Mouse (Mus musculus) adrenal gland, adult 8-10 months (tissue): ENCODE data around the gene Rbp7. TPM values are rescaled to one million over a fixed set of nuclear protein-coding genes. Genes with fewer than 3 reads are reported as not detected.
A peak's percentile ranks its signal among the peaks of the same experiment; 100 is the strongest.

Experiments
- DNase-seq: peaks from one replicate; pipeline ENCODE4 v3.0.0; 2022
- total RNA-seq, 4 experiments: library from RNA; stranded (reverse); gene quantifications; 2 replicates each; pipeline ENCODE4 v1.2.4; 2022

The Rbp7 gene
- total RNA-seq, 4 experiments from 2014 or later = 3.0 to 12.9 (median 7.2) TPM

GRCm38 (mm10) chr4:149404640-149405465 is 49.9 kb downstream of the Rbp7 start:
- no peak for DNase-seq

- no peak for DNase-seq
Observed at GRCm38 (mm10) chr4:149403037-149403436, 51.7 kb downstream of the Rbp7 start.

GRCm38 (mm10) chr4:149401591-149401982 is 53.2 kb downstream of the Rbp7 start:
- DNase-seq = peak; percentile 54

GRCm38 (mm10) chr4:149400878-149401590 is 53.7 kb downstream of the Rbp7 start:
- no peak for DNase-seq

Other genes with a start within 250 kb of the Rbp7 start
- 100 to 1,000 TPM; 136 to 190 (median 174) TPM for gene Kif1b, start 147.3 kb downstream of the Rbp7 start, total RNA-seq
- 100 to 1,000 TPM in 1 of 4 experiments, 10 to 100 TPM in 3; 77.8 to 102 (median 91.0) TPM for gene Ube4b, start 28.2 kb downstream of the Rbp7 start, total RNA-seq
- gene Tmem274, start 22.4 kb upstream of the Rbp7 start, total RNA-seq = not detected
- gene Nmnat1, start 30.2 kb upstream of the Rbp7 start, total RNA-seq = 10 to 100 TPM; 14.8 to 19.5 (median 17.8) TPM
- gene Lzic, start 30.3 kb upstream of the Rbp7 start, total RNA-seq = 10 to 100 TPM; 19.9 to 25.1 (median 24.1) TPM
- 10 to 100 TPM; 25.3 to 34.5 (median 29.7) TPM for gene Ctnnbip1, start 63.3 kb upstream of the Rbp7 start, total RNA-seq
- gene Clstn1, start 131.5 kb upstream of the Rbp7 start, total RNA-seq = 100 to 1,000 TPM; 106 to 164 (median 136) TPM
- gene Pik3cd, start 247.6 kb upstream of the Rbp7 start, total RNA-seq = 1 to 10 TPM; 4.8 to 9.3 (median 7.0) TPM